Mouse (Mus musculus) olfactory bulb, adult 2 months (tissue): Measurements from ENCODE around the gene Galnt17.

Source experiments
- CTCF ChIP-seq: fragments of 200-500 bp; IDR thresholded peaks from 2 replicates; pipeline ENCODE4 v1.5.1; 2012; ENCODE audit warnings: low read depth, mild to moderate bottlenecking, low read length, moderate library complexity; ENCODE audit not compliant: insufficient read depth
- POLR2A ChIP-seq: fragments of 200-500 bp; IDR thresholded peaks from 2 replicates; pipeline ENCODE4 v1.6.1; 2012; ENCODE audit warnings: mild to moderate bottlenecking, low read depth, low read length, moderate library complexity; ENCODE audit not compliant: insufficient read depth

- no peak for TF ChIP-seq CTCF
- no peak for TF ChIP-seq POLR2A
Measured at GRCm38 (mm10) chr5:131236906-131237305, 71.4 kb downstream of the Galnt17 start.
